Mouse (Mus musculus) hindbrain, embryonic 12.5 days (tissue): ENCODE data around the gene Tcl1b5. TPM values are rescaled to one million over a fixed set of nuclear protein-coding genes. Genes with fewer than 3 reads are reported as not detected.

Source experiments
- ATAC-seq: fragments of 200-750 bp; cut with Nextera tagmentation; 2 replicates; pipeline ENCODE4 v1.8.0; 2017; ENCODE audit warnings: moderate TSS enrichment; ENCODE audit not compliant: low FRiP score
- H3K27ac ChIP-seq: fragments of 300-500 bp; sonication (generic); 2 replicates; pipeline ENCODE4 v1.5.1; 2016; ENCODE audit warnings: mild to moderate bottlenecking
- H3K27me3 ChIP-seq: fragments of 300-500 bp; sonication (generic); 2 replicates; pipeline ENCODE4 v1.6.1; 2016; ENCODE audit warnings: mild to moderate bottlenecking
- H3K36me3 ChIP-seq: fragments of 300-500 bp; sonication (generic); 2 replicates; pipeline ENCODE4 v1.6.1; 2016; ENCODE audit warnings: mild to moderate bottlenecking
- H3K4me1 ChIP-seq: fragments of 300-500 bp; sonication (generic); 2 replicates; pipeline ENCODE4 v1.6.1; 2016
- H3K4me2 ChIP-seq: fragments of 300-500 bp; sonication (generic); replicated peaks from 2 replicates; pipeline ENCODE4 v1.6.1; 2016; ENCODE audit warnings: mild to moderate bottlenecking
- H3K4me3 ChIP-seq: fragments of 300-500 bp; sonication (generic); 2 replicates; pipeline ENCODE4 v1.5.1; 2016; ENCODE audit warnings: mild to moderate bottlenecking
- H3K9ac ChIP-seq: fragments of 300-500 bp; sonication (generic); 2 replicates; pipeline ENCODE4 v1.6.1; 2016; ENCODE audit warnings: mild to moderate bottlenecking, moderate library complexity
- H3K9me3 ChIP-seq: fragments of 300-500 bp; sonication (generic); replicated peaks from 2 replicates; pipeline ENCODE4 v1.6.1; 2016; ENCODE audit warnings: mild to moderate bottlenecking
- WGBS: fragments of 180-500 bp; shearing (Covaris S2); methylation state at CpG from one replicate; pipeline ENCODE4 v1.1.7; 2016; 5-methylcytosine and 5-hydroxymethylcytosine counted together
- polyA plus RNA-seq: library from polyadenylated mRNA; unstranded; fragments of >200 nt; fragmentation: Nextera tagmentation; extraction: Ambion mirVana; gene quantifications from 2 replicates; pipeline ENCODE4 v1.2.1, GENCODE M21; 2016

Gene Tcl1b5
- polyA plus RNA-seq, 1 experiment from 2014 or later = not detected

GRCm38 (mm10) chr12:105222601-105223319 is 46.6 kb downstream of the Tcl1b5 start, which contains the start of gene Tcl1:
TSS of gene Tcl1 (minus strand) at chr12:105222793.
- ATAC-seq = no peak
- Histone ChIP-seq H3K27ac (no peak within 1 kb of the TSS), H3K27me3 (no peaks in the 10 kb centered on the region), H3K36me3 (no peaks in the 10 kb centered on the region), H3K9me3 (no peaks in the 10 kb centered on the region), H3K4me3 (no peak within 1 kb of the TSS), H3K9ac (no peak within 1 kb of the TSS), H3K4me1 (0 out of 2 replicates have a peak, but pooled peaks cover 5% of the 10 kb centered on the region), H3K4me2 (no peak within 1 kb of the TSS)
- 90% methylated on average over 22 of the region's 22 CpGs for WGBS

GRCm38 (mm10) chr12:105224621-105225320 is 48.6 kb downstream of the Tcl1b5 start:
- H3K9me3 ChIP-seq = no peaks in the 10 kb centered on the region

More at GRCm38 (mm10) chr12:105224621-105225320, 48.6 kb downstream of the Tcl1b5 start:
- 0 out of 2 replicates have a peak, but pooled peaks cover 5% of the 10 kb centered on the region for H3K4me1 ChIP-seq
- H3K9ac ChIP-seq = no peak overlapping the region
- WGBS = 49% methylated on average over 16 of the region's 16 CpGs
- no peak overlapping the region for H3K4me3 ChIP-seq
- H3K36me3 ChIP-seq = no peaks in the 10 kb centered on the region
- no peak for ATAC-seq
- no peak overlapping the region for H3K4me2 ChIP-seq
- H3K27ac ChIP-seq = no peak overlapping the region
- no peaks in the 10 kb centered on the region for H3K27me3 ChIP-seq

Other genes with a start within 250 kb of the Tcl1b5 start
- gene Syne3, start 166.5 kb upstream of the Tcl1b5 start, polyA plus RNA-seq = 0.21 and 0.47 TPM in 2 replicates
- 149 and 157 TPM in 2 replicates for gene Glrx5, start 143.7 kb upstream of the Tcl1b5 start, polyA plus RNA-seq
- gene Tcl1b2, start 30.3 kb upstream of the Tcl1b5 start, polyA plus RNA-seq = not detected in 2 replicates
- not detected in 2 replicates for gene Tcl1b1, start 16.7 kb upstream of the Tcl1b5 start, polyA plus RNA-seq
- not detected in 2 replicates for gene Tcl1b3, start 14.7 kb downstream of the Tcl1b5 start, polyA plus RNA-seq
- gene Tcl1b4, start 25.6 kb downstream of the Tcl1b5 start, polyA plus RNA-seq = not detected in 2 replicates
- gene Tcl1, start 46.4 kb downstream of the Tcl1b5 start, polyA plus RNA-seq = not detected in 2 replicates
- gene Tunar, start 157.5 kb downstream of the Tcl1b5 start, polyA plus RNA-seq = 3.1 and 3.9 TPM in 2 replicates